Mouse (Mus musculus): ENCODE data around the gene 5730455P16Rik. TPM values are rescaled to one million over a fixed set of nuclear protein-coding genes. Genes with fewer than 3 reads are reported as not detected.

The 5730455P16Rik gene
- total RNA-seq, 2 experiments from 2014 or later = 3.9 to 6.0 TPM

Other genes with a start within 250 kb of the 5730455P16Rik start
- gene Tefm, start 235.9 kb downstream of the 5730455P16Rik start, total RNA-seq (2015) = 9.7 and 11.4 TPM in 2 replicates
- gene Tefm, start 235.9 kb downstream of the 5730455P16Rik start, total RNA-seq (2017) = 10.4 and 11.4 TPM in 2 replicates
- 2.7 and 3.7 TPM in 2 replicates for gene Adap2, start 223.9 kb downstream of the 5730455P16Rik start, total RNA-seq (2015)
- 4.2 and 5.8 TPM in 2 replicates for gene Adap2, start 223.9 kb downstream of the 5730455P16Rik start, total RNA-seq (2017)
- 4.8 and 9.1 TPM in 2 replicates for gene Rnf135, start 194.2 kb downstream of the 5730455P16Rik start, total RNA-seq (2015)
- 4.4 and 4.7 TPM in 2 replicates for gene Rnf135, start 194.2 kb downstream of the 5730455P16Rik start, total RNA-seq (2017)
- 42.5 and 45.0 TPM in 2 replicates for gene Rhot1, start 169.0 kb downstream of the 5730455P16Rik start, total RNA-seq (2015)
- gene Rhot1, start 169.0 kb downstream of the 5730455P16Rik start, total RNA-seq (2017) = 34.6 and 37.8 TPM in 2 replicates
- 0.11 and 1.5 TPM in 2 replicates for gene Rhbdl3, start 77.1 kb downstream of the 5730455P16Rik start, total RNA-seq (2015)
- 0.11 TPM in 1 of 2 replicates, not detected in the other for gene Rhbdl3, start 77.1 kb downstream of the 5730455P16Rik start, total RNA-seq (2017)
- gene Zfp207, start 5.2 kb upstream of the 5730455P16Rik start, total RNA-seq (2015) = 350 and 374 TPM in 2 replicates
- 194 and 212 TPM in 2 replicates for gene Zfp207, start 5.2 kb upstream of the 5730455P16Rik start, total RNA-seq (2017)
- 62.0 and 67.1 TPM in 2 replicates for gene Psmd11, start 50.6 kb upstream of the 5730455P16Rik start, total RNA-seq (2015)
- gene Psmd11, start 50.6 kb upstream of the 5730455P16Rik start, total RNA-seq (2017) = 38.8 and 73.4 TPM in 2 replicates
- 2.0 and 3.2 TPM in 2 replicates for gene Cdk5r1, start 99.0 kb upstream of the 5730455P16Rik start, total RNA-seq (2015)
- 3.3 and 4.5 TPM in 2 replicates for gene Cdk5r1, start 99.0 kb upstream of the 5730455P16Rik start, total RNA-seq (2017)